Mouse (Mus musculus): ENCODE results near the gene Shld1. TPM values are rescaled to one million over a fixed set of nuclear protein-coding genes. Genes with fewer than 3 reads are reported as not detected.

The Shld1 gene
- polyA plus RNA-seq, 1 experiment from 2014 or later, result 13.4 TPM

- WGBS, result 56% methylated on average over 2 of the region's 2 CpGs
- Histone ChIP-seq H3K9ac (no peak overlapping the region), H3K27me3 (replicated peaks) (no peaks in the 10 kb centered on the region), H3K4me2 (no peak overlapping the region), H3K27ac (replicated peaks) (no peak overlapping the region), H3K36me3 (peaks cover 5% of the 10 kb centered on the region; the same call in 1 of the 2 replicates), H3K9me3 (no peaks in the 10 kb centered on the region), H3K4me1 (peaks cover 14% of the 10 kb centered on the region), H3K4me3 (no peak overlapping the region)
- ATAC-seq (ENCODE audit: extremely low read depth, insufficient number of reproducible peaks, low FRiP score, low TSS enrichment), result no peak
Observed at GRCm38 (mm10) chr2:132752398-132752797, 65.7 kb downstream of the Shld1 start.

- no peak overlapping the region for H3K4me2 ChIP-seq
- H3K9ac ChIP-seq, result no peak overlapping the region
- H3K4me3 ChIP-seq, result no peak overlapping the region
- H3K9me3 ChIP-seq, result no peaks in the 10 kb centered on the region
- H3K36me3 ChIP-seq, result peaks cover 5% of the 10 kb centered on the region; the same call in 1 of the 2 replicates
- WGBS, result 75% methylated on average over 3 of the region's 3 CpGs
- ATAC-seq (ENCODE audit: extremely low read depth, insufficient number of reproducible peaks, low FRiP score, low TSS enrichment), result no peak
- H3K4me1 ChIP-seq, result peaks cover 14% of the 10 kb centered on the region
- H3K27ac ChIP-seq (replicated peaks), result no peak overlapping the region
- no peaks in the 10 kb centered on the region for H3K27me3 ChIP-seq (replicated peaks)
Observed at GRCm38 (mm10) chr2:132753137-132753536, 66.4 kb downstream of the Shld1 start.

- WGBS, result 66% methylated on average over 5 of the region's 5 CpGs
- H3K27ac ChIP-seq (replicated peaks), result no peak overlapping the region
- peaks cover 12% of the 10 kb centered on the region for H3K4me1 ChIP-seq
- H3K9me3 ChIP-seq, result no peaks in the 10 kb centered on the region
- no peak overlapping the region for H3K4me2 ChIP-seq
- no peak for ATAC-seq (ENCODE audit: extremely low read depth, insufficient number of reproducible peaks, low FRiP score, low TSS enrichment)
- no peaks in the 10 kb centered on the region for H3K27me3 ChIP-seq (replicated peaks)
- no peak overlapping the region for H3K4me3 ChIP-seq
- H3K36me3 ChIP-seq, result no peaks in the 10 kb centered on the region
- no peak overlapping the region for H3K9ac ChIP-seq
Observed at GRCm38 (mm10) chr2:132757911-132758310, 71.2 kb downstream of the Shld1 start.

GRCm38 (mm10) chr2:132770822-132771221, 84.1 kb downstream of the Shld1 start:
- Histone ChIP-seq H3K9me3 (no peaks in the 10 kb centered on the region), H3K9ac (no peak overlapping the region), H3K36me3 (no peaks in the 10 kb centered on the region), H3K27ac (replicated peaks) (no peak overlapping the region), H3K27me3 (replicated peaks) (no peaks in the 10 kb centered on the region), H3K4me1 (no peaks in the 10 kb centered on the region), H3K4me3 (no peak overlapping the region), H3K4me2 (no peak overlapping the region)
- 15% methylated on average over 1 of the region's 1 CpGs for WGBS
- ATAC-seq (ENCODE audit: extremely low read depth, insufficient number of reproducible peaks, low FRiP score, low TSS enrichment), result no peak

- peak within 1 kb of the TSS; percentile 83 for H3K4me2 ChIP-seq
- ATAC-seq (ENCODE audit: extremely low read depth, insufficient number of reproducible peaks, low FRiP score, low TSS enrichment), result no peak
- 0 out of 2 replicates have a peak within 1 kb of the TSS, but pooled peaks have one; percentile 10 for H3K9ac ChIP-seq
- H3K27ac ChIP-seq (replicated peaks), result no peak within 1 kb of the TSS
- no peaks in the 10 kb centered on the region for H3K36me3 ChIP-seq
- H3K4me1 ChIP-seq, result peaks cover 5% of the 10 kb centered on the region
- peaks cover 20% of the 10 kb centered on the region for H3K27me3 ChIP-seq (replicated peaks)
- no peaks in the 10 kb centered on the region for H3K9me3 ChIP-seq
- peak within 1 kb of the TSS; percentile 52 for H3K4me3 ChIP-seq
- 13% methylated on average over 4 of the region's 4 CpGs for WGBS
Observed at GRCm38 (mm10) chr2:132780978-132781377, 94.2 kb downstream of the Shld1 start, which contains the start of gene Chgb. Chgb (plus strand) TSS chr2:132781278.

GRCm38 (mm10) chr2:132781439-132782068, 94.8 kb downstream of the Shld1 start:
- no peak overlapping the region for H3K27ac ChIP-seq (replicated peaks)
- 0 out of 2 replicates have a peak overlapping the region, but pooled peaks have one; percentile 10 for H3K9ac ChIP-seq
- H3K4me2 ChIP-seq, result peak overlapping the region; percentile 83
- no peaks in the 10 kb centered on the region for H3K9me3 ChIP-seq
- 2% methylated on average over 30 of the region's 41 CpGs for WGBS
- peaks cover 23% of the 10 kb centered on the region for H3K27me3 ChIP-seq (replicated peaks)
- H3K4me3 ChIP-seq, result peak overlapping the region; percentile 52
- no peaks in the 10 kb centered on the region for H3K36me3 ChIP-seq
- ATAC-seq (ENCODE audit: extremely low read depth, insufficient number of reproducible peaks, low FRiP score, low TSS enrichment), result peak; percentile 87
- H3K4me1 ChIP-seq, result peaks cover 5% of the 10 kb centered on the region

GRCm38 (mm10) chr2:132784039-132784438, 97.3 kb downstream of the Shld1 start:
- H3K27me3 ChIP-seq (replicated peaks), result peaks cover 23% of the 10 kb centered on the region
- no peak overlapping the region for H3K4me3 ChIP-seq
- H3K9ac ChIP-seq, result no peak overlapping the region
- ATAC-seq (ENCODE audit: extremely low read depth, insufficient number of reproducible peaks, low FRiP score, low TSS enrichment), result no peak
- 69% methylated on average over 6 of the region's 6 CpGs for WGBS
- H3K36me3 ChIP-seq, result no peaks in the 10 kb centered on the region
- H3K9me3 ChIP-seq, result no peaks in the 10 kb centered on the region
- peaks cover 5% of the 10 kb centered on the region for H3K4me1 ChIP-seq
- H3K27ac ChIP-seq (replicated peaks), result no peak overlapping the region
- H3K4me2 ChIP-seq, result no peak overlapping the region

- H3K9ac ChIP-seq, result no peak overlapping the region
- no peak overlapping the region for H3K27ac ChIP-seq (replicated peaks)
- no peaks in the 10 kb centered on the region for H3K9me3 ChIP-seq
- no peak overlapping the region for H3K4me3 ChIP-seq
- H3K27me3 ChIP-seq (replicated peaks), result no peaks in the 10 kb centered on the region
- no peaks in the 10 kb centered on the region for H3K36me3 ChIP-seq
- 80% methylated on average over 19 of the region's 19 CpGs for WGBS
- no peak for ATAC-seq (ENCODE audit: extremely low read depth, insufficient number of reproducible peaks, low FRiP score, low TSS enrichment)
- no peak overlapping the region for H3K4me2 ChIP-seq
- no peaks in the 10 kb centered on the region for H3K4me1 ChIP-seq
Observed at GRCm38 (mm10) chr2:132793441-132794203, 106.9 kb downstream of the Shld1 start.

- Histone ChIP-seq H3K4me2 (no peak overlapping the region), H3K4me3 (no peak overlapping the region), H3K27ac (replicated peaks) (no peak overlapping the region), H3K27me3 (replicated peaks) (no peaks in the 10 kb centered on the region), H3K4me1 (no peaks in the 10 kb centered on the region), H3K36me3 (no peaks in the 10 kb centered on the region), H3K9ac (no peak overlapping the region), H3K9me3 (no peaks in the 10 kb centered on the region)
- ATAC-seq (ENCODE audit: extremely low read depth, insufficient number of reproducible peaks, low FRiP score, low TSS enrichment), result no peak
- 75% methylated on average over 7 of the region's 7 CpGs for WGBS
Observed at GRCm38 (mm10) chr2:132794204-132794586, 107.5 kb downstream of the Shld1 start.

Measured in heart, embryonic 13.5 days (tissue).